Mouse (Mus musculus): ENCODE data around the gene Cadm2. TPM values are rescaled to one million over a fixed set of nuclear protein-coding genes. Genes with fewer than 3 reads are reported as not detected.

The Cadm2 gene
- polyA plus RNA-seq, 1 experiment from 2014 or later = not detected

DNA sequence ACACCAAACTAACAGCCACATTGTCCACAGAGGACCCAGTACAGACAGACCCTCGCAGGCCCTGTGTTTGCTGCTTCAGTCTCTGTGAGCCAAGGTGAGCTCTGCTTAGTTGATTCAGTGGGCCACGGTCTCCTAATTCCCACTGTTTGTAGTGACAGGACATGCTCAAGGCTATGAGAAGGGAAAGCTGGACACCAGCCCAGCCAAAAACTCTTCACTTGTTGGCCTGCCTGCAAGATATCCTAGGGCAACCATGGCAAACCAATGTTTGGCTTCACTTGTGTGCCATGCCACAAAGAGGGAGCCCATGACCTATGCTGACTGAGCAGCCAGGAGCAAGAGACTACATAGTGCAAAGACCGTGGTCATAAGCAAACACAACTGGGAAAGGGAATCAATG lies 795.8 kb downstream of the Cadm2 start:
- no peaks in the 10 kb centered on the region for H3K27me3 ChIP-seq (ENCODE audit: control insufficient read depth, insufficient read depth, low read depth, low read length)
- WGBS (ENCODE audit: insufficient replicate concordance) = 55% methylated on average over 3 of the region's 3 CpGs
- H3K36me3 ChIP-seq (ENCODE audit: control insufficient read depth, insufficient read depth) = no peaks in the 10 kb centered on the region
- no peaks in the 10 kb centered on the region for H3K9me3 ChIP-seq (replicated peaks; ENCODE audit: control insufficient read depth, low read length)
- H3K27ac ChIP-seq (ENCODE audit: low read length) = no peak overlapping the region
- no peaks in the 10 kb centered on the region for H3K4me1 ChIP-seq (ENCODE audit: control insufficient read depth, low read depth, low read length)
- no peak overlapping the region for H3K4me2 ChIP-seq (ENCODE audit: low read depth, low read length)
- ATAC-seq (ENCODE audit: low read depth) = no peak
- H3K9ac ChIP-seq (ENCODE audit: low read depth, low read length) = no peak overlapping the region
- no peak overlapping the region for H3K4me3 ChIP-seq (ENCODE audit: low read depth, low read length)

- H3K4me2 ChIP-seq (ENCODE audit: low read depth, low read length) = no peak overlapping the region
- H3K4me1 ChIP-seq (ENCODE audit: control insufficient read depth, low read depth, low read length) = no peaks in the 10 kb centered on the region
- ATAC-seq (ENCODE audit: low read depth) = no peak
- H3K27ac ChIP-seq (ENCODE audit: low read length) = no peak overlapping the region
- H3K36me3 ChIP-seq (ENCODE audit: control insufficient read depth, insufficient read depth) = no peaks in the 10 kb centered on the region
- no peak overlapping the region for H3K4me3 ChIP-seq (ENCODE audit: low read depth, low read length)
- no peak overlapping the region for H3K9ac ChIP-seq (ENCODE audit: low read depth, low read length)
- H3K27me3 ChIP-seq (ENCODE audit: control insufficient read depth, insufficient read depth, low read depth, low read length) = no peaks in the 10 kb centered on the region
- H3K9me3 ChIP-seq (replicated peaks; ENCODE audit: control insufficient read depth, low read length) = no peaks in the 10 kb centered on the region
Measured at GRCm38 (mm10) chr16:66811495-66811894, 809.2 kb downstream of the Cadm2 start.

GRCm38 (mm10) chr16:66798204-66798603 lies 822.5 kb downstream of the Cadm2 start:
- H3K9ac ChIP-seq (ENCODE audit: low read depth, low read length) = no peak overlapping the region
- no peak overlapping the region for H3K4me2 ChIP-seq (ENCODE audit: low read depth, low read length)
- H3K4me1 ChIP-seq (ENCODE audit: control insufficient read depth, low read depth, low read length) = no peaks in the 10 kb centered on the region
- no peak for ATAC-seq (ENCODE audit: low read depth)
- no peak overlapping the region for H3K27ac ChIP-seq (ENCODE audit: low read length)
- no peak overlapping the region for H3K4me3 ChIP-seq (ENCODE audit: low read depth, low read length)
- no peaks in the 10 kb centered on the region for H3K36me3 ChIP-seq (ENCODE audit: control insufficient read depth, insufficient read depth)
- no peaks in the 10 kb centered on the region for H3K27me3 ChIP-seq (ENCODE audit: control insufficient read depth, insufficient read depth, low read depth, low read length)
- H3K9me3 ChIP-seq (replicated peaks; ENCODE audit: control insufficient read depth, low read length) = no peaks in the 10 kb centered on the region
- WGBS (ENCODE audit: insufficient replicate concordance) = 45% methylated on average over 3 of the region's 3 CpGs

DNA sequence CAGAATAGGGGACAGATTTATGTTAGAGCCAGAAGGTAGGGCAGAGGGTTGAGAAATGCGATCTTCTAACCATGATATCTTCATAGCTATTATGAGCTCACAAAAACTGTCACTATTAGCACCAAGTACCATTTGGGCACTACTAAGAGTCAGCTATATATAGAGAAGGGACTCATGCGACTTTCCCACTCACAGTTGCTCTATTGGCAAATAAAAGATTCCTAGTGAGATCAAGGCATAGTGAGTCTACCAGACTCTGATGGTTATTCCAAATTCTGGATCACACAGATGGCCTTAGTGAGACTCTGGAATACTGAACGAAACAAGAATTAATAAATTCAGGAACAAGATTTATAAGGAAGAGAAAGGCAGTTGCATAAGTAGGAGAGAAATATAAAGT lies 827.6 kb downstream of the Cadm2 start:
- WGBS (ENCODE audit: insufficient replicate concordance) = 57% methylated on average over 3 of the region's 3 CpGs

DNA sequence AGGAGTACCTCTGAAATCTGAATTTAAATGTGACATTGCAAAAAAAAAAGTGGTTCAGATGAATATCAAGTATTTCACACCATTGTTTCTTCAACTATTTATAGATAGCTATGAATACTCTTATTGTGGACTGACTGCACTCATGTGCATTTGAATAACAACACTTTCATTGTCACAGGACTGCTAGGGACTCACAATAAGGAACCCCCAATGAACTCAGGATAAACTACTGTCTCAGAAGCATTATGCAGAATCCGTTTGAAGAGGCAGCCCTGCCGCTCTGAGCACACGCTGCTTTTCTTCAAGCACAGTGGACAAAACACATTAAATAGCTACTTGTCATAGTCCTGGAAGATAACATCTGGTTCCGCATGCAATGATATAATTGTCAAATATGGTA lies 848.8 kb downstream of the Cadm2 start:
- 59% methylated on average over 4 of the region's 4 CpGs for WGBS (ENCODE audit: insufficient replicate concordance)
- Histone ChIP-seq H3K9me3 (replicated peaks; ENCODE audit: control insufficient read depth, low read length) (no peaks in the 10 kb centered on the region), H3K4me2 (ENCODE audit: low read depth, low read length) (no peak overlapping the region), H3K27me3 (ENCODE audit: control insufficient read depth, insufficient read depth, low read depth, low read length) (no peaks in the 10 kb centered on the region), H3K36me3 (ENCODE audit: control insufficient read depth, insufficient read depth) (no peaks in the 10 kb centered on the region), H3K27ac (ENCODE audit: low read length) (no peak overlapping the region), H3K4me3 (ENCODE audit: low read depth, low read length) (no peak overlapping the region), H3K4me1 (ENCODE audit: control insufficient read depth, low read depth, low read length) (no peaks in the 10 kb centered on the region), H3K9ac (ENCODE audit: low read depth, low read length) (no peak overlapping the region)
- ATAC-seq (ENCODE audit: low read depth) = no peak

More for the DNA sequence above, 827.6 kb downstream of the Cadm2 start:
- no peak overlapping the region for H3K9ac ChIP-seq (ENCODE audit: low read depth, low read length)
- ATAC-seq (ENCODE audit: low read depth) = no peak
- H3K4me2 ChIP-seq (ENCODE audit: low read depth, low read length) = no peak overlapping the region
- H3K4me3 ChIP-seq (ENCODE audit: low read depth, low read length) = no peak overlapping the region
- H3K9me3 ChIP-seq (replicated peaks; ENCODE audit: control insufficient read depth, low read length) = no peaks in the 10 kb centered on the region
- H3K36me3 ChIP-seq (ENCODE audit: control insufficient read depth, insufficient read depth) = no peaks in the 10 kb centered on the region
- no peaks in the 10 kb centered on the region for H3K4me1 ChIP-seq (ENCODE audit: control insufficient read depth, low read depth, low read length)
- no peaks in the 10 kb centered on the region for H3K27me3 ChIP-seq (ENCODE audit: control insufficient read depth, insufficient read depth, low read depth, low read length)
- no peak overlapping the region for H3K27ac ChIP-seq (ENCODE audit: low read length)

DNA sequence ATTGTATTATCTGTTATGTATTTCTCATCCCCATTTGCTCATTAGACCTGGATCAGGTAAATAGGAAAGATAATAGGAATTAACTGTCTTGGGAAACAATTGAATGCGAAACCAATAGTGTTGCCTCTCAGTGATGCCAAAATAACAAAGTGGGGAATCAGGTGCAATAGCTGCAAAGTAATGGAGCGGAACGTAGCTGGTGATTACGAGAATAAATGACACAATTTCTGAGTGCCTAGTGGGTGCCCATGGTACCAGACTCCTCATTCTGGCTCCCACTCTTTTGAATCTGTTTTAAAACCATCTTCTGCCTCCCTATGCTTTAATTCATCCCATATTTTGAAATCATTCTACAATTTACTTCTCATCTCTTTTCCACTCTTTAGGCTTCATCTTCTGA lies 851.2 kb downstream of the Cadm2 start:
- Histone ChIP-seq H3K4me1 (ENCODE audit: control insufficient read depth, low read depth, low read length) (no peaks in the 10 kb centered on the region), H3K4me2 (ENCODE audit: low read depth, low read length) (no peak overlapping the region), H3K9me3 (replicated peaks; ENCODE audit: control insufficient read depth, low read length) (no peaks in the 10 kb centered on the region), H3K9ac (ENCODE audit: low read depth, low read length) (no peak overlapping the region), H3K27ac (ENCODE audit: low read length) (no peak overlapping the region), H3K27me3 (ENCODE audit: control insufficient read depth, insufficient read depth, low read depth, low read length) (no peaks in the 10 kb centered on the region), H3K36me3 (ENCODE audit: control insufficient read depth, insufficient read depth) (no peaks in the 10 kb centered on the region), H3K4me3 (ENCODE audit: low read depth, low read length) (no peak overlapping the region)
- no peak for ATAC-seq (ENCODE audit: low read depth)
- WGBS (ENCODE audit: insufficient replicate concordance) = 71% methylated on average over 4 of the region's 4 CpGs

DNA sequence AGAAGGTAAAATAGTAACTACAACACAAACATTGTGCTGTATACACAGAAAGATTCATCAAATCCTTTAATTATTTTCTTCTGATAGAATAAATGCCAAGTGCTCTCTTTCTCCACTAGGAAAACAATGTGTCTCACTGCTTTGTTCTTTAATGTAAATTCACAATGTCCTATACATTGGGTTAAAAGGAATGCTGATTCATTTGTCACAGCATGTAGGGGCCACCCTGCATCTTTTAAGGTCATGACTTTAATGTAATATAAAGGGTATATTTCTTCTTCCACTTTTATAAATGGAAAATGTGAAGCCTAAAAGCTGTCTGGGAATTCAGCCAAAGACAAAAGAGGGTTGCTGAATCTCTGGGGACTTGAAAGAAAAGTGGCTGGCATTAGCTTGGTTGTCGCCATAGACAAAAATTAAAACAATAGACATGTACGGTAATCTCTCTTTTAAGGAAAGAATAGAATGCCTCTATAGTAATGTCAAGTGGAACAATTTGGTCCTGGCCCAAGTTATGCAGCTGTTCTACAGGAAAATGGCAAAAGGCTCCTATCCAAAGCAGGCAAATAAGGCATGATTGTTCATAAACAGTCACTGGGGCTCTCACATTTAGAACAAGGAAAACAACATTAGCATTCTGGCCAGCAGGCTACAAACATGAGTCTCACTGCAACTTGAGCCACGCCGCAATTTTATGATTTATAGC lies 851.9 kb downstream of the Cadm2 start:
- H3K27ac ChIP-seq (ENCODE audit: low read length) = no peak overlapping the region
- H3K4me2 ChIP-seq (ENCODE audit: low read depth, low read length) = no peak overlapping the region
- H3K27me3 ChIP-seq (ENCODE audit: control insufficient read depth, insufficient read depth, low read depth, low read length) = no peaks in the 10 kb centered on the region
- H3K4me3 ChIP-seq (ENCODE audit: low read depth, low read length) = no peak overlapping the region
- no peaks in the 10 kb centered on the region for H3K9me3 ChIP-seq (replicated peaks; ENCODE audit: control insufficient read depth, low read length)
- H3K36me3 ChIP-seq (ENCODE audit: control insufficient read depth, insufficient read depth) = no peaks in the 10 kb centered on the region
- ATAC-seq (ENCODE audit: low read depth) = no peak
- WGBS (ENCODE audit: insufficient replicate concordance) = 67% methylated on average over 4 of the region's 4 CpGs
- no peak overlapping the region for H3K9ac ChIP-seq (ENCODE audit: low read depth, low read length)
- no peaks in the 10 kb centered on the region for H3K4me1 ChIP-seq (ENCODE audit: control insufficient read depth, low read depth, low read length)

DNA sequence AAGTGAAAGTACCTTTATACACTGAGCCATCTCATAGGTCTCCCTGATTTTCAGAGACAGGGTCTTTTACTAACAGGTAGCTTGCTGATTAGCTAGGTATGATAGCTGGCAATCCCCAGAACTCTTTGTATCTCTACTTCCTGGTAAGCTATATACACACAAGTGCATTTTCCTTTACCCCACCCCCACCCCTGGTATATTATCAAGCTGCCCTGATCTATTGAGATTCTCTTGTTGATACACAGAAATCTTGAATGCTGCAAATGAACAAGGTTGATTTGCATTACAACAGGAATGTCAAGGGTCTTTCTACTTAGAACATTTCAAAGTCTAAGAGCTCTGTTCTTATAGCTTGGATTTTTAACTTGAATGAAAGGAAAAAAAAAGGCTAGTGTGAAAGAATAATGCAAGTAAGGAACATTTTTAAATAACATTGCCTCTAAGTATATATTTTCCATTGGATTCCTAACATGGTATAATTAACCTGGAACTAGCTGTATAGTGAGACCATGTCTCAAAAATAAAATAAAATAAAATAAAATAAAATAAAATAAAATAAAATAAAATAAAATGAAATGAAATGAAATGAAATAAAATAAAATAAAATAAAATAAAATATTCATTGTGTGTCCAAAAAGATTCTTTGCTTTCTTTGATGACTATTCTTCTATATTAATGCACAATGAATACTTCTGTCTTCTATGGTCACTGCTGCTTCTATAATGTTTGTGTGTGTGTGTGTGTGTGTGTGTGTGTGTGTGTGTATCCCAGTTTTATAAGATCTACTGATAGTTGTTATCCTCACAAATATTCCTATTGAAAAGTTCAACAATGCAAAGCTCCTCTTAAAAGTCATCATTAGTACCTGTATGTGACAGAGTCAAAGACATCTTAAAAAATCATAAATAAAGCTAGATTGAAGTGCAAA lies 858.9 kb downstream of the Cadm2 start:
- no peak overlapping the region for H3K27ac ChIP-seq (ENCODE audit: low read length)
- H3K4me3 ChIP-seq (ENCODE audit: low read depth, low read length) = no peak overlapping the region
- no peaks in the 10 kb centered on the region for H3K36me3 ChIP-seq (ENCODE audit: control insufficient read depth, insufficient read depth)
- no peaks in the 10 kb centered on the region for H3K4me1 ChIP-seq (ENCODE audit: control insufficient read depth, low read depth, low read length)
- H3K9ac ChIP-seq (ENCODE audit: low read depth, low read length) = no peak overlapping the region
- H3K9me3 ChIP-seq (replicated peaks; ENCODE audit: control insufficient read depth, low read length) = no peaks in the 10 kb centered on the region
- no peaks in the 10 kb centered on the region for H3K27me3 ChIP-seq (ENCODE audit: control insufficient read depth, insufficient read depth, low read depth, low read length)
- H3K4me2 ChIP-seq (ENCODE audit: low read depth, low read length) = no peak overlapping the region
- no peak for ATAC-seq (ENCODE audit: low read depth)

- no peak for ATAC-seq (ENCODE audit: low read depth)
- Histone ChIP-seq H3K27ac (ENCODE audit: low read length) (no peak overlapping the region), H3K4me1 (ENCODE audit: control insufficient read depth, low read depth, low read length) (no peaks in the 10 kb centered on the region), H3K4me2 (ENCODE audit: low read depth, low read length) (no peak overlapping the region), H3K27me3 (ENCODE audit: control insufficient read depth, insufficient read depth, low read depth, low read length) (no peaks in the 10 kb centered on the region), H3K9ac (ENCODE audit: low read depth, low read length) (no peak overlapping the region), H3K9me3 (replicated peaks; ENCODE audit: control insufficient read depth, low read length) (no peaks in the 10 kb centered on the region), H3K4me3 (ENCODE audit: low read depth, low read length) (no peak overlapping the region), H3K36me3 (ENCODE audit: control insufficient read depth, insufficient read depth) (no peaks in the 10 kb centered on the region)
- WGBS (ENCODE audit: insufficient replicate concordance) = 56% methylated on average over 2 of the region's 2 CpGs
Measured at GRCm38 (mm10) chr16:66748533-66748932, 872.2 kb downstream of the Cadm2 start.
